Mouse (Mus musculus) adrenal gland, postnatal 36 days (tissue): ENCODE results near the gene Slain1. TPM values are rescaled to one million over a fixed set of nuclear protein-coding genes. Genes with fewer than 3 reads are reported as not detected.

Experiments
- DNase-seq, 2 experiments: peaks; one replicate each; pipeline ENCODE4 v3.0.0; 2021; ENCODE audit warnings: mixed read lengths in 1 of 2
- long read RNA-seq, 2 experiments: library from polyadenylated mRNA; stranded (forward); transcript quantifications; one replicate each; pipeline ENCODE4 v2.0.0; 2021; ENCODE audit warnings: borderline sequencing depth in 2 of 2
- total RNA-seq, 2 experiments: library from RNA; stranded (reverse); gene quantifications; 2 replicates each; pipeline ENCODE4 v1.2.3; 2021

Gene Slain1
- 1 to 10 TPM; 2.0 to 2.3 TPM for total RNA-seq
- long read RNA-seq, experiment 1, partial matches to known transcripts, result 1 of 2 reads
- long read RNA-seq, experiment 1, other reads (novel, unspliced or antisense), result 0 of 2 reads
- long read RNA-seq, experiment 2, partial matches to known transcripts, result 0 of 1 reads
- long read RNA-seq, experiment 2, other reads (novel, unspliced or antisense), result 0 of 1 reads

DNA sequence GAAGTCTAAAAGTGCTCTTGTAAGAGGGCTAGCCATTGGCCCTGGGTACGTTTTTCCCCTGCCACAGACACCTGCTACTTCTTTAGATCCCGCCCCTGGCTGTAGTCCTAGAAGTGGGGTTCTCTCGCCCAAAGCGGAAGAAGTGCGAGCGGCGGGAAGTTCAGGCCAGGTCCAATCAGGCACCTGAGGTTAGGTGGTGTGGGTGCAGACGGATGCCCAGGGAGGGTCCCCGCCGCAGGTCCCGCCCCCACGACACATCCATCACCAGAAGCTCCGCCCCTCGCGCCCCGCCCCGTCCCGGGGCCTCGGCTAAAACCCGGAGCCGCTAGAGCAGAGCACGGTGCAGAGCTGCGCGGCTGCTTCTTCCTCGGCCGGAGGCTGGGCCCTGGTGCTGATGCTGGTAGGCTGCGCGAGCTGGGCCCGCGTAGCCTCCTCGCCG lies at the start of gene Slain1:
Slain1 (plus strand) TSS at position 333 of the 439 bp plus-strand sequence.
- DNase-seq, result peak; percentile 73 to 83

DNA sequence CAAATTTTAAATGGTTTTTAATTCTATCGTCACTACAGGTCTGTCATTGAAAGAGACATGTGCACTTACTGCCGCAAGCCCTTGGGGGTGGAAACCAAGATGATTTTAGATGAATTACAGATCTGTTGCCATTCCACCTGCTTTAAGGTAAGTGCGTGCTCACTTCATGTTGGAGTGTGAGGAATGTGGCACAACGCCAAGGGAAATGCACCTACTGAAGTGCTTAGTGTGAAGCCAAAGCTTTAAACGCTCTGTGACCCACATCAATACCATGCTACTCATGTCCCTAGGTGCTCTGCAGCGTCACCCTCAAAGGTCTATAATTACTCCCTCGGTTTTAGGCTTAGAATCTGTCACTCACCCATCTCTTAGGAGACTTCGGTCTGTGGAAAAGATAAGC lies 42.0 kb upstream of the Slain1 start:
- no peak for DNase-seq

DNA sequence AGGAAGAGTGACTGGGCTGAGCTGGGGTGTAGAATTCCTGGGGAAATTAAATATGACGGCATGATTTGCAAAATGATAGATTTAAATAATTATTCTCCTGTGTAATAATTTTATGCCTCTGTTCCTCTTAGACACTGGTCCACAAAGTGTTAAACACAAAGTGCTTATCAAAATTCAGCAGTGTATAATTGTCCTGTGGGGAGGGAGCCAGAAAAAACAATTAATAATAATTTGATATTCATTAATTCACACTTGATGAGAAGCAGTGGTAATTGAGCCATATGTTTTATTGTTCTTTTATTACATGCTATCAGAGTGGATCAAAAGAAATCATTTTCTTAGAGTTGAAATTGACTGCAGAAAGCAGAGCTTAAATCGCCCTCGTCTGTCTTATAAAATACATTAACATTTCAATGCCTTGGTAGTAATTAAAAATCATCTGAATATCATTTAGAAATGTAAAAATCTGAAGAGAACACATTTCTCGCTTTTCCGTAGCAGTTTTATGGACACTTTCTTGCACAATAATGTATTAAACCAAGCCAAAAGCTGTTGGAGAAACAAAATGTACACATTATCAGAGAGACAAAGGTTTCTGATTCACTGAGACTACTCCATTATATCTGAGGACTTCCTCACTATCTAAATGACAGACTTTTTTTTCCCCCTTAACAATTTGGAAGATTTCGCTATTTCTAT lies 36.3 kb upstream of the Slain1 start:
- no peak for DNase-seq

DNA sequence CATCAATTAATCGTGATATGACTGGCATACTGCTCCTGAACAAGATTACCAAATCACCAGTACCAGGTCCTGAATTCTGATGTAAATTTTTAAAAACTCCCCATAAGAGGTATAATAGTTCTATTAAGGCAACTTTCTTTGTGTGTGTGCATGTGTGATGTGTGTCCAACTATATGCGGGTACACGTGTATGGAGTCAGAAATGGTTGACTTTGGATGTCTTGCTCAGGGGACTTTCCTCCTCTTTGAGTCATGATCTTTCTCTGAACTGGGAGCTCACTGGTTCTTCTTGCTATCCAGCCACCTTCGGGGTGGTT lies 35.8 kb upstream of the Slain1 start:
- DNase-seq, result no peak

DNA sequence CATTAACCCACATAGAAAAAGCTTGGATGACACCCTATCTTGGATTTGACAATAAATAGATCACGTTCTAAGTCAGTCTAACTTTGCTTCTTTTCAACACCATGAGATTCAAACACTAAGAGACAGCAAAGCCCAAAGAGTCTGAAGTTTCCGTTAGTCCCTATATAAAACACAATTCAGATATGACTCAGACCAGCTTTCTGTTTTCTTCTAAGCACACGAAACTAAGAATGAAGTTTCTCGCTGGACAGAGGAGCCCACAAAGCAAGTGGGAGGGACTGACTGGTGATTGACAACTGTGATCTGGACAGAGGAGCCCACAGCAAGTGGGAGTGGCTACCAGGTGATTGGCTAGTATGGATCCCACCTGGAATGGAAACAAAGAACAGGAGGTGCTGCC lies 30.3 kb upstream of the Slain1 start:
- no peak for DNase-seq

DNA sequence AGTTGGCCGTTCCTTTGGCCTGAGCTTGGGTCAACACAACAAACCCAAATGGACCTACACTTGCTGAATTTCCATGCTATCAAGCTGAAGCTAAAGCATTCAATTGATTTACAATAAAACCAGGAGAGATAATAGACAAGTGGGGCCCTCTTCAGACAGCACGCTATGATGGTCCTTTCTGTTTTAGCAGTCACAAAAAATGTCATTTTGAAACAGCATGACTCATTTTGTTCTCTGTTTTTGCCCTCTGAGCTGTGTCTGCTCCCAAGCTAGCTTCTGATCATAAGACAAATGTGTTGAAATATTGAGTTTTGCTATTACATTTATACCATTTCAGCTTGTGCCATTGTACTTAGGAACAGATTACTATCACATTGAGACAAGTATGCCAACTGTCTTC lies 28.8 kb upstream of the Slain1 start:
- DNase-seq, result no peak

DNA sequence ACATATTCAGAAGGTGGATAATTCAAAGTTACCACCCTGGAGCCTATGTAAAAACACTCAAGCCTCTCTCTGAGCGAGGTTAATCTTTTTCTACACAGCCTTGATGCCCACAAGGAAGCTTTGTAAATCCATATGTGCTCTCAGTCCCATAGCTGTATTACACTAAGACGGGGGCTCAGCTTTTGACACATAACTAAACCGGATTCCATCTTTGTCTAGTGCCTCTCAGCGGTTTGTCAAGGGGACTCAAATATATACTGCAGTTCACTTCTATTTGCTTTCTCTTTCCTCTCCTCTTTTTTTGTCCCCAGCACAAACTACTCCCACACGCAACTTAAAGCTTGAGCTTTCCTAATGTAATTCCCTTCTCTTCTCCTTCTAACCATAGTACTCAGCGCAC lies 23.9 kb upstream of the Slain1 start:
- no peak for DNase-seq

DNA sequence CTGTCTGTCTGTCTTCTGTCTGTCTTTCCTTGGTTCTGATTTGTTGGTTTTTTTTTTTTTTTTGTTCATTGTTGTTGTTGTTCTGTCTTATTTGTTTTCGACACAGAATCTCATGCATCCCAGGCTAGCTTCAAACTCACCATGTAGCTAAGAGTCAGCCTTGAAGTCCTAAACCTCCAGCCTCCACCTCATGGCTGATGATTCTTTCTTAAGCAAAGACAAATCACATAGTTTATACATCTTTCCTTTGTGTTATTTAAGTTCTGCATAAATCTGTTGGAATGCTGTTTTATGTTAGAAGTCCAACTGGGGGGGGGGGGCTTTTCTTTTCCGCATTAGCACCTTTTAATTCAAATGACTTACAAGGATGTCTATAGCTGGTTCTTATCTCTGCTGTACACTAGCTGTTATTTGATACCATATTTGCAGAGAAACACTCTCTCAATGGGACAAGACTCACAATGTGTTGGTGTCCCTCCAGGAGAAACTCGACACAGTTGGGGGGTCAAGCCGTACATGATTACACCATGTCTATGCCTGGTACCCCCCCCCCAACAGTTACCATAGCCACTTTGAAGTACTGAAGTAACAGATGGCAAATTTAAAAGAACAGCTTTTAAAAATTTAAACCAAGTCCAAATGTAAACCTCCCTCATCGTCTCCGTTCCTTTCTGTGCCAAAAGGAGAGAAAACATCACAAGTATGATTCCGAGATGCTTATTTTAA lies 20.2 kb upstream of the Slain1 start:
- no peak for DNase-seq

DNA sequence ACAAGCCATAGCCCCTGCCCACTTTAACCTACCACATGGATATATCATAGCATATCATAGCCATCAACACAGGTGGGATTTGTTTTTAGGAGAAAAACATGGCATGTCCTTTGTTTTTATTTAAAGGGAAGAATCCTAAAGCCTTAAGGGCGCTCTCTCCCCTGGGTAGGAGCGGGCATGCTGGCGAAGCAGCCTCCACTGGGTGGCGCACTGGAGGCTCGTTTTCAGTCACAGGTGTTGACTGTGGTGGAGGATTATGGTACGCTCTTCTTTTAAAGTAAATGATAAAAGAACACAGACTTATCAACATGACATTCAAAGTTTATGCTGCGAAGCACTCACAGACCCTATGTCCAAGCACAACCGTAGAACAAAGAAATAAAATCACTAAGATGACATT lies 19.5 kb upstream of the Slain1 start:
- no peak for DNase-seq

DNA sequence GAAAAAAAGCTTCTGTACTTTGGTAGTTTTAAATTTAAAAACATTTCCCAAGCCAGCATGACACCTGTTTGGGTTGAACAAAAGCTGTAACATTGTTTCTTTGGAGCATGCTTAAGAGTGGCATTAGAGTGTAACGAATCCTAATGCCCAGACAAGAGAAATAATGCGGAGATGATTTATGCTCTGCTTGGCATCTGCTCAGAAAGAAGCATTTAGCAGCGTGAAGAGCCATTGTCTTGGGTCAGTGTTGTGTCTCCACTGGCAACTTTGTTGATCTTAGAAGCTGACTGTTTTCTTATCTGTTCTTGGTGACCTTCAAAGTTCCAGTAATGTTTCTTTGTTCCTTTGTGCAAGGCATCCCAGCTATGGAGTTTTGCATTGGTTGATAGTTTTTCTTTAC lies 6.1 kb upstream of the Slain1 start:
- DNase-seq, result no peak

DNA sequence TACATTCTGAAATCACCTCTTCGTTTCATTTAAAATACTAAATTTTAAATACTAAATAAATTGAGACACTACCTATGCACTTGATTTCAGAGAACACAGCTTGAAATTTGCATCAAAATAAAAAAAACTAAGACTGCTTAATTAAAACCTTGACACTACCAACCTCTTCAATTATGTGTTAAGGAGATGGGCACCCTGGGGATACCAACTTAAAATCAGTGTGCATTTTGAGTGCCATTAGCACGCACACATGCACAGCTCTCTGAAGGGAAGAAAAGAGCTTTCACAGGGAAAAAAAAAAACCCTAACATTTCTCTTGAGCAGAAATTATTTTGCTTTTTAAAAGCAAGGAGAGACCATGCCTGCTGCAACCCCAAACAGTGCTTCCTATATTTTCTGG lies 2.0 kb upstream of the Slain1 start:
- no peak for DNase-seq

DNA sequence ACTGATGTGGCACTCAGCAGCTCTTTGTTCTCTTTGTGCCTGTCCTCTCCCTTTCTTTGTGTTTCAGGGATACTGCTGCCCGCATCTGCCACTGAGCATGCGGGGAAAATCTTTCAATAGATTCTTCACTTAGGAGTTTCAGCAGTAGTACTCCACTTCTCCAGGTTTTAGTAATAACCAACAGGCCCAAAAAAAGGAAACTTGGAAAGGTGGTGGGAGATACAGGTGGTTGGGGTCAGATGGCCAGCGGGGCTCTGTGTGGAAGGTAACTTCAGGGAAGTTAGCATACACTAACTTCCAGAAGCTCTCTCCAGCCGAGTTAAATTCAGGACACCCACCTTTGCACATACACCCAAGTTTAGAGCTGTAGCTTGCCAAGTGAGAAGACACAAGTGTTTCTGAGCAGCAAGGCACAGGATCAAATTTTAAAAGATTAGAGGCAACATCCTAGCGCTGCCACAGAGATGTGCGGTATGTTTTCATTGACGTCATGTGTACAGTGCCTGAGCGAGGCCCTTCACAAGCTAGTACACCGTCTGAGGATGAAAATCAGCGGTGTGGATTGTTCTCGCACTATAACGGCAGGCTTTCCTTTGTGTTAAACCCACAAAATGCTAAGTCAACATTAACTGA lies 1.3 kb upstream of the Slain1 start:
- DNase-seq, result no peak

DNA sequence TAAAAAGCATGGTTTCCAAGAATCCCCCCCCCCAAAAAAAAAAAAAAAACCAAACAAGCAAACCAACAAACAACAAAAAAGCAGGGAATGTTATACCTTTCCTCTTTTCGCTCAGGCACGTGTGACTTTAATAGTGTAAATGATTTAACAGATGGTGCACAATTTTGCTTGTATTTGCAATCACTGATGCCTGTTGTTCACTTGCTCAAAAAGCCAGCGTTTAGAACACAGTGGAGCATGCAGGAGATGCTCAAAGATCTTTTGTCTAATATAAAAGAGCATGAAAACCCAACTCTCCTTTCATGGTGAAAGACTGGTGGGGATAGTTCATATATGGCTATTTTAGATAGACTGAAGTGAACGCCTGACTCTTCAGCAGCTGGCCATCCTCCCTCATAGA lies 726 bp upstream of the Slain1 start:
- DNase-seq, result no peak

DNA sequence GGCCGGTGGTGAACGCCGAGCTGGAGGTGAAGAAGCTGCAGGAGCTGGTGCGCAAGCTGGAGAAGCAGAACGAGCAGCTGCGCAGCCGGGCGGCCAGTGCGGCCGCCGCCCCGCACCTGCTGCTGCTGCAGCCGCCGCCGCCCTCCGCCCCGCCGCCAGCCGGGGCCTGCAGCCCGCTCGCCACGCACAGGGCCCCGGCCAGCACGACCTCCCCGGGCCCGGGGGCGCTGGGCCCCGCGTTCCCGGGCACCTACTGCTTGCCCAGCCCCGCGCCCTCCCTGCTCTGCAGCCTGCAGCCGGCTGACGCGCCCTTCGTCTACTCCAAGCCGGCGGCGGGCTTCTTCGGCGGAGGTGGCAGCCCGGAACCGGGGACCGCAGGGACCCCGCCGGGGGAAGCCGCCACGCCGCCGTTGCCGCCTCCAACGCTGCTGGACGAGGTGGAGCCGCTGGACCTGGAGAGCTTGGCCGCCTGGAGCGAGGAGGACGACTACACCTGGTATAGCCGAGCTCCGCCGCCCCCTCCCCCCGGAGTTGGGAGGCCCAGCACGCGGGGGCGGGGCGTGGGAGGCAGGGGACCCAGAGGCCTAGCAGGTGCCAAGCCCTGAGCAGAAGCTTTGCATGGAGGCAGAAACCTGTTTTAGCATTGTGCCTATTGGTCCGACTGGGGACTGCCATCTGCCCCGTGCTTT lies 529 bp downstream of the Slain1 start:
- peak; percentile 30 to 71 for DNase-seq

DNA sequence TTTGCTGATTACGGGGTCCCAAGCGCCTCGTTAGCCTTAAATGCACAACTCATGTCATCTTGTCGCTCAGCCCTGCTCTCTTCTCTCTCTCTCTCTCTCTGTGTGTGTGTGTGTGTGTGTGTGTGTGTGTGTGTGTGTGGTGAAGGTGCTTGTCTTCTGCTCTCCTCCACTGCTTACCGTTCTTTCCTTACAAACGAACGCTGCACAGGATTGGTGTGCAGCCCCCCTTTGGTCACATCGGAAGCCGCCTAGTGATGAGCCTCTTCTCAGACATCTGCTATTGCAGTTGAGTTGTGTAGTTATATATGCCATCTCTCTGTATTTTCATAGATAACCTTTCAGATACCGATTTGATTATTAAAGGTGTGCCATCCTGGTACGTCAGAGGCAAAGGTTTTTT lies 1.1 kb downstream of the Slain1 start:
- DNase-seq, result no peak

DNA sequence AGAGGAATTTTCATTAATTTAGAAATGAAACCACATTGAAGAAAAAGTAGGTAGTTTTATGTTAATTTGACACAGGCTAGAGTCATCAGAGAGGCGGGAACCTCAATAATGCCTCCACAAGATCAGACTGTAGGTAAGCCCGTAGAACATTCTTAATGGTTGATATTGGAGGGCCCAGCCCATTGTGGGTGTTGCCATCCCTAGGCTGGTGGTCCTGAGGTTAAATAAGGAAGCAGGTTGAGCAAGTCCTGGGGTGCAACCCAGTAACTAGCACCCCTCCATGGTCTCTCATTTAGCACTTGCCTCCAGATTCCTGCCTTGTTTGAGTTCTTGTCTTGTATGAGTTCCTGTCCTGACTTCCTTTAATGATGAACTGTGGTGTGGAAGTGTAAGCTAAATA lies 1.5 kb downstream of the Slain1 start:
- DNase-seq, result no peak

DNA sequence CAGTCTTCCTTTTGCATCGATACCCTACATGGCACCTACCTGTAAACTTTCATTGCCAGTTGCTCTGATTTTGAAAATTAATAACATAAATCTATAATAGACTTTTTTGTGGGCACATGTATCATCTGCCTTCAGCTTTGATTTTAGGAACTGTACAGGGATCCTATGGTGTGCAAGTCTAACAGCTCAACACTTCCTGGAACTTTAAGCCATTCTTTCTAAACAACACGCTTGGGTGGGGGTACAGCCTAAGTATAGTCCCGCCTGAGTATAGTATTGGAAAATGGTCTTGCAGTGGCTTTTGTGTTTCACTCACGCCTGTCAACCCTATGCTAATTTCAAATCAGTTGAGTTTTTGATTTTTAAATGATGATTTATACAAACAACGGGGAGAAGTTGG lies 2.5 kb downstream of the Slain1 start:
- no peak for DNase-seq

DNA sequence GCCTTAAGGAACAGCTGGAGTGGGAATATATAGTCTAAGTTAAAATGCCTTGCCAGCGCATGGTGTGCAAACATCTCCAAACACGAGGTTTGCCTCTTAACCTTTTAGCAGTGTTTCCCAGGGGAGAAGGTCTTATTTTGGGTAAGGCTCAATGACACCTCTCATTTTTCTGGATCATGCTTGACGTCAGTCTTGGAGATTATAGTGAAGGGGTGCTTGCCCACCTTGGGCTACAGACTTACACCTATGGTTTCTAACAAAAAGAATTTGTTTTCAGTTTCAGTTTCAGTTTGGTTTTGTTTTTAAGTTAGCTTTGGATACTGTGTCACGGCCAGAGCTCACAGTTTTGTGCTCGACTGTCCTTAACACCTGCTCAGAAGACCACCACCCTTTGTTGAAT lies 3.8 kb downstream of the Slain1 start:
- DNase-seq, result no peak

DNA sequence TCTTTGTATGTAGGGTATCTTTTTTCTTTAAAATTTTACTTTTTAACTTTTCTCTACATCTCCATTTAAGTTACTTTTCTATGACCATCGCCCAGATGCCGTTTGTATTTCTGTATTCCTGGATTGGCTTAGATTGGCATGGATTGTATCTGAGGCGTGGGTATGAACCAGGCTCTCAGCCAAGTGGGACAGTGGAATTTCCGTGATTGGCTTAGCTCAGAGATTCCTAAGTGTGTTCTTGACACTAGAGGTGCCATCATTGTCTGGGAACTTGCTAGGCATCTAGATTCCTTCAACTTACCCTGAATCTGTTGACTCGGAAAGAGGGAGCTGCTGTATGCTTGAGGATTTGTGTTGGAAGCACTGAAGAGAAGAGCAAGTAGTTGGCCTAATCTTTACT lies 5.4 kb downstream of the Slain1 start:
- no peak for DNase-seq

DNA sequence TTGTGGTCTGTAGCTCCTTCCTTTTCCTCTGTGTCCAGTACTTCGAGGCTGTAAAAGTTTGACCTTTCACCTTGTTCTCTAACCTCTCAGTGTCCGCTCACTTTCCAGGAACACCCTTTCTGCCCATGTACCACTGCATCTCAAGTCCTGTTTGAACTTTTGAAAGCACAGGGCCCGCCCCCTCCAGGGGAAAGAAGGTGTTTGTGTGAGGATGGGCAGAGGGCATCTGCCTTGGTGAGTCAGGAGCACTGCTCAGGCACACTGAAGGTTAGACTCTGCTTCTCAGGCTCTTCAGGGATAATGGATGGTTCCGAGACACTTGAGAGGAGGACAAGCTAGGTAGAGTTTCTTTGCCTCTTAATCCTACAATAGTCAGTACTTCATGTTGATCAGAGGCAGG lies 7.8 kb downstream of the Slain1 start:
- no peak for DNase-seq

DNA sequence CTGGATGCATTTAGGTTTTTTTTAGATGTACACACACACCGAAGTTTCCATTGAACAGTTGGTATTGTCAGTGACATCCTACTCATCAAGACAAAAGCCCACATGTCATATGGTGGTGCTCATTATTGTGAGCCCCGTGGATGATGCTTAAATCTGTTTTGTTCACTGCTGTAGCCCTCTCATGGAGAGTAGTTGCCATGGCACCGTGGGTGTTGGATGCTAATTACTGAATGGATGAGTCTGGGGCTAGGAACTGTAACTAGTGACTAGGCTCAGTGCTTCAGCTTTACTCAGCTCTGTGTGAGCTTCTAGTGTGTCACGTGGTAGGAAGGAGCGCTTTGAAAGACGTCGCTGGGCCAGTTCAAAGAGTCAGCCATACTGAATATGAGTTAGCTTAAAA lies 13.0 kb downstream of the Slain1 start:
- no peak for DNase-seq

DNA sequence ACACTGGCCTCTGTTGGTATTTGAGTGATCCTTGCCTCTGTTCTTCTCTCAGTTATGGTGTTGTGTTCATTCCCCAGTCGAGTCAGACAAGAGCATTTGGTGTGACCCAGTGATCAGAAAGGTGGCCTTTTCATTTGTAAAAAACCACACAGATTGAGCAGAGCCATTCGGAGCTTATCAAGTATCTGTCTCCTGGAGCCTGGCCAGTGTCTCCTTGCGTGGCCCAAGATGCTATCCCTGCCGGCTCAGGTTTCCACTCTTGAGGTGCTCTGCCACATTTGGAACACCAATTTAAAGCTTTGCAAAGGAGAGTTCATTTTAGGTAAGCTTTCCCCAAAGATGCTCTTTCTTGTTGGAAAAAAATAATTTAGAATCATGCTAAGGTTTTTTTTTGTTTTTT lies 14.4 kb downstream of the Slain1 start:
- no peak for DNase-seq
